Mouse (Mus musculus) lung, embryonic 16.5 days (tissue): ENCODE data around the gene Large1. TPM values are rescaled to one million over a fixed set of nuclear protein-coding genes. Genes with fewer than 3 reads are reported as not detected.
"Not testable (repeated sequence)": the region's sequence is repeated elsewhere in the genome, so short reads cannot be mapped to it uniquely, and the experiment has no call there.

Experiments
- ATAC-seq: fragments of 200-750 bp; cut with Nextera tagmentation; 2 replicates; pipeline ENCODE4 v1.8.0; 2017; ENCODE audit warnings: low read depth, mild to moderate bottlenecking, moderate library complexity
- H3K27ac ChIP-seq: fragments of 300-500 bp; sonication (generic); 2 replicates; pipeline ENCODE4 v1.5.1; 2014; ENCODE audit warnings: mild to moderate bottlenecking, control low read depth, low read length
- H3K27me3 ChIP-seq: fragments of 300-500 bp; sonication (generic); 2 replicates; pipeline ENCODE4 v1.6.1; 2014; ENCODE audit warnings: low read depth, low read length, mixed read lengths; ENCODE audit not compliant: control insufficient read depth, insufficient read depth
- H3K36me3 ChIP-seq: fragments of 300-500 bp; sonication (generic); 2 replicates; pipeline ENCODE4 v1.6.1; 2014; ENCODE audit warnings: low read length; ENCODE audit not compliant: control insufficient read depth, insufficient read depth
- H3K4me1 ChIP-seq: fragments of 300-500 bp; sonication (generic); replicated peaks from 2 replicates; pipeline ENCODE4 v1.6.1; 2014; ENCODE audit warnings: low read length, mixed read lengths; ENCODE audit not compliant: control insufficient read depth, insufficient read depth
- H3K4me2 ChIP-seq: fragments of 300-500 bp; sonication (generic); 2 replicates; pipeline ENCODE4 v1.6.1; 2014; ENCODE audit warnings: low read depth, low read length, control low read depth
- H3K4me3 ChIP-seq: fragments of 300-500 bp; sonication (generic); 2 replicates; pipeline ENCODE4 v1.5.1; 2014; ENCODE audit warnings: mild to moderate bottlenecking, low read length, control low read depth
- H3K9ac ChIP-seq: fragments of 300-500 bp; sonication (generic); 2 replicates; pipeline ENCODE4 v1.6.1; 2014; ENCODE audit warnings: low read length, control low read depth
- H3K9me3 ChIP-seq: fragments of 300-500 bp; sonication (generic); 2 replicates; pipeline ENCODE4 v1.6.1; 2016; ENCODE audit warnings: low read length; ENCODE audit not compliant: control insufficient read depth
- WGBS: fragments of 180-500 bp; shearing (Covaris S2); extraction: QIAGEN DNeasy Blood & Tissue Kit; methylation state at CpG from one replicate; pipeline ENCODE4 v1.1.7; 2014; 5-methylcytosine and 5-hydroxymethylcytosine counted together
- polyA plus RNA-seq: library from polyadenylated mRNA; unstranded; fragments of >200 nt; fragmentation: Nextera tagmentation; extraction: Ambion mirVana; gene quantifications from 2 replicates; pipeline ENCODE4 v1.2.1, GENCODE M21; 2015

Gene Large1
- polyA plus RNA-seq, 1 experiment from 2014 or later = 5.1 TPM

- ATAC-seq = no peak
- no peaks in the 10 kb centered on the region for H3K4me1 ChIP-seq
- no peak overlapping the region for H3K9ac ChIP-seq
- WGBS = 69% methylated on average over 4 of the region's 4 CpGs
- H3K9me3 ChIP-seq = no peaks in the 10 kb centered on the region
- H3K27me3 ChIP-seq = no peaks in the 10 kb centered on the region
- no peak overlapping the region for H3K4me3 ChIP-seq
- no peak overlapping the region for H3K4me2 ChIP-seq
- no peak overlapping the region for H3K27ac ChIP-seq
- H3K36me3 ChIP-seq = no peaks in the 10 kb centered on the region
Observed at GRCm38 (mm10) chr8:73276015-73276414, 77.3 kb downstream of the Large1 start.

GRCm38 (mm10) chr8:73275445-73275844 is 77.9 kb downstream of the Large1 start:
- not testable (repeated sequence) for H3K4me1 ChIP-seq, H3K4me3 ChIP-seq, H3K27me3 ChIP-seq, H3K9me3 ChIP-seq, H3K27ac ChIP-seq, H3K4me2 ChIP-seq, H3K9ac ChIP-seq, H3K36me3 ChIP-seq
- 51% methylated on average over 4 of the region's 4 CpGs for WGBS
- peak; percentile 61 for ATAC-seq

GRCm38 (mm10) chr8:73273150-73273549 is 80.2 kb downstream of the Large1 start:
- H3K4me1 ChIP-seq = no peaks in the 10 kb centered on the region
- peak; percentile 47 for ATAC-seq

GRCm38 (mm10) chr8:73270991-73271390 is 82.3 kb downstream of the Large1 start:
- Histone ChIP-seq H3K9ac (no peak overlapping the region), H3K36me3 (no peaks in the 10 kb centered on the region), H3K4me2 (no peak overlapping the region), H3K4me3 (no peak overlapping the region), H3K27ac (no peak overlapping the region), H3K4me1 (no peaks in the 10 kb centered on the region), H3K27me3 (no peaks in the 10 kb centered on the region), H3K9me3 (no peaks in the 10 kb centered on the region)
- ATAC-seq = no peak

More at GRCm38 (mm10) chr8:73273150-73273549, 80.2 kb downstream of the Large1 start:
- H3K27me3 ChIP-seq = no peaks in the 10 kb centered on the region
- no peak overlapping the region for H3K4me2 ChIP-seq
- H3K36me3 ChIP-seq = no peaks in the 10 kb centered on the region
- H3K9me3 ChIP-seq = no peaks in the 10 kb centered on the region
- no peak overlapping the region for H3K9ac ChIP-seq
- H3K4me3 ChIP-seq = no peak overlapping the region
- no peak overlapping the region for H3K27ac ChIP-seq

- no peak overlapping the region for H3K4me2 ChIP-seq
- H3K36me3 ChIP-seq = no peaks in the 10 kb centered on the region
- WGBS = 57% methylated on average over 2 of the region's 2 CpGs
- no peak overlapping the region for H3K4me3 ChIP-seq
- no peak overlapping the region for H3K27ac ChIP-seq
- ATAC-seq = no peak
- H3K9ac ChIP-seq = no peak overlapping the region
- H3K27me3 ChIP-seq = no peaks in the 10 kb centered on the region
- H3K9me3 ChIP-seq = peaks cover 8% of the 10 kb centered on the region
- H3K4me1 ChIP-seq = no peaks in the 10 kb centered on the region
Observed at GRCm38 (mm10) chr8:73257981-73258380, 95.4 kb downstream of the Large1 start.

- no peaks in the 10 kb centered on the region for H3K36me3 ChIP-seq
- no peaks in the 10 kb centered on the region for H3K4me1 ChIP-seq
- no peak overlapping the region for H3K27ac ChIP-seq
- H3K27me3 ChIP-seq = no peaks in the 10 kb centered on the region
- H3K4me3 ChIP-seq = no peak overlapping the region
- H3K4me2 ChIP-seq = no peak overlapping the region
- H3K9me3 ChIP-seq = 0 out of 2 replicates have a peak, but pooled peaks cover 3% of the 10 kb centered on the region
- WGBS = 94% methylated on average over 3 of the region's 3 CpGs
- no peak overlapping the region for H3K9ac ChIP-seq
- ATAC-seq = no peak
Observed at GRCm38 (mm10) chr8:73244186-73244585, 109.2 kb downstream of the Large1 start.

GRCm38 (mm10) chr8:73242066-73242465 is 111.3 kb downstream of the Large1 start:
- 63% methylated on average over 1 of the region's 1 CpGs for WGBS
- H3K4me3 ChIP-seq = no peak overlapping the region
- H3K4me2 ChIP-seq = no peak overlapping the region
- H3K36me3 ChIP-seq = no peaks in the 10 kb centered on the region
- ATAC-seq = no peak
- H3K4me1 ChIP-seq = no peaks in the 10 kb centered on the region
- 0 out of 2 replicates have a peak, but pooled peaks cover 3% of the 10 kb centered on the region for H3K9me3 ChIP-seq
- H3K9ac ChIP-seq = no peak overlapping the region
- H3K27me3 ChIP-seq = no peaks in the 10 kb centered on the region
- no peak overlapping the region for H3K27ac ChIP-seq

GRCm38 (mm10) chr8:73234209-73234608 is 119.1 kb downstream of the Large1 start:
- Histone ChIP-seq H3K9me3 (no peaks in the 10 kb centered on the region), H3K27me3 (no peaks in the 10 kb centered on the region), H3K4me3 (no peak overlapping the region), H3K4me1 (no peaks in the 10 kb centered on the region), H3K27ac (no peak overlapping the region), H3K9ac (no peak overlapping the region), H3K4me2 (no peak overlapping the region), H3K36me3 (no peaks in the 10 kb centered on the region)
- 88% methylated on average over 1 of the region's 1 CpGs for WGBS
- ATAC-seq = no peak

GRCm38 (mm10) chr8:73233358-73234041 is 119.8 kb downstream of the Large1 start:
- H3K27me3 ChIP-seq = no peaks in the 10 kb centered on the region
- no peak overlapping the region for H3K4me3 ChIP-seq
- no peak for ATAC-seq
- H3K9me3 ChIP-seq = no peaks in the 10 kb centered on the region
- H3K4me2 ChIP-seq = no peak overlapping the region
- no peak overlapping the region for H3K9ac ChIP-seq
- H3K27ac ChIP-seq = no peak overlapping the region
- WGBS = 48% methylated on average over 6 of the region's 6 CpGs
- no peaks in the 10 kb centered on the region for H3K4me1 ChIP-seq
- H3K36me3 ChIP-seq = no peaks in the 10 kb centered on the region

GRCm38 (mm10) chr8:73226841-73227240 is 126.5 kb downstream of the Large1 start:
- no peak overlapping the region for H3K4me2 ChIP-seq
- 72% methylated on average over 3 of the region's 3 CpGs for WGBS

More at GRCm38 (mm10) chr8:73226841-73227240, 126.5 kb downstream of the Large1 start:
- Histone ChIP-seq H3K9ac (no peak overlapping the region), H3K27ac (no peak overlapping the region), H3K4me1 (no peaks in the 10 kb centered on the region), H3K36me3 (no peaks in the 10 kb centered on the region), H3K9me3 (no peaks in the 10 kb centered on the region), H3K27me3 (no peaks in the 10 kb centered on the region), H3K4me3 (no peak overlapping the region)
- no peak for ATAC-seq
